Mouse (Mus musculus) adrenal gland, postnatal 10 days (tissue): ENCODE results near the gene Bmp6. TPM values are rescaled to one million over a fixed set of nuclear protein-coding genes. Genes with fewer than 3 reads are reported as not detected.

Source experiments
- DNase-seq: peaks from one replicate; pipeline ENCODE4 v3.0.0; 2021; ENCODE audit warnings: mixed read lengths
- total RNA-seq, 2 experiments: library from RNA; stranded (reverse); gene quantifications; 2 replicates each; pipeline ENCODE4 v1.2.3; 2021

The Bmp6 gene
- total RNA-seq, 2 experiments from 2014 or later: 9.5 to 11.2 TPM

DNA sequence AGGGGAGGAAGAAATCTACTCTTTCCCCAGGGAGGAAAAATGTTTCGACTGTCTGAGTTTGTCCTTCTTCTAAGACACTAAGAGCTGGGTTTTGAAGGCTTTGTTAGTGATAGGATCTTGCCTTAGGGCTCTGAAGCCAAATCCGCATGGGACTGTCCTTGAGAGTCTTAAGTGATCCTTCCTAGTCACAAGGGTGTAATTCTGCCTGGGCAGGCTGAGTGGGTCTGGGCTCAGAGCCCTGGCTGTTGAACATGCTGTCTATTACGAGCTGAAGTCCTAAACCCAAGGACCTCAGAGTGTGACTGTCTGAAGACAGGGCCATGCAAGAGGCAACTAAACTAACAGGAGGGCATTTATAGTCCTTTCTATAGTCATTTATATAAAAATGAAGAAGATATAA, 200.6 kb downstream of the Bmp6 start:
- DNase-seq: peak; percentile 50

DNA sequence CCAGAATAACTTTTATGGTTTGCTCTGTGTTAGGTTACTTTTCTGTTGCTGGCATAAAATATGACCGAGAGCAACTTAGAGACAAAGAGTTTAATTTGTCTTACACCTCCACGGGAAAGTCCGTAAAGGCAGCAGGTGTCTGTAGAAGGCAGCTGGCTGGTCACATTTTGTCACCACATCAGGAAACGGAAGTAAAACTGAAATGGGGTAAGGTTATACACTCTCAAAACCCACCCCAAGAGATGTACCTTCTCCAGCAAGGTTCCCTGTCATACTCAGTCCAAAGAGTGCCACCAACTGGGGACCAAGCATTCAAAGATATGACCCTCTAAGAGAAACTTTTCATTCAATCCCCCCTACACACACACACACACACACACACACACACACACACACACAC, 201.8 kb downstream of the Bmp6 start:
- DNase-seq: no peak

DNA sequence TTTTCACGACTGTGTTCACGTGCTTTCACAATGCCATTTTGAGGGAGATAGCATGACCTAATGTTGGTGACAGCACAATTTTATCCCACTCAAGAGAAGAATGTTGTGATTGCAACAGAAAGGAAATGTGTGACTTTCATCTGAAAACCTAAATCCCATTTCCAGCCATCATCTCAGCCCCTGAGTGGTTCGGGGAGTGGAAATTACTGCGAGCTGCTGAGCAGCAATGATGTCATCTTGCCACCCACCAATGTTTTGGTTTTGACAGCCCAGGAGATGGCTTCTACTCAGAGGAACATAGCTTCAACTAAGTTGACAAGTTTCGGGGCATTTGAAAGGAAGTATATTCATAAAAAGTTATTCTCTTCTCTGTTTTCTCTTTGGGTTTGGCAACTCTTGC, 202.8 kb downstream of the Bmp6 start:
- no peak for DNase-seq

DNA sequence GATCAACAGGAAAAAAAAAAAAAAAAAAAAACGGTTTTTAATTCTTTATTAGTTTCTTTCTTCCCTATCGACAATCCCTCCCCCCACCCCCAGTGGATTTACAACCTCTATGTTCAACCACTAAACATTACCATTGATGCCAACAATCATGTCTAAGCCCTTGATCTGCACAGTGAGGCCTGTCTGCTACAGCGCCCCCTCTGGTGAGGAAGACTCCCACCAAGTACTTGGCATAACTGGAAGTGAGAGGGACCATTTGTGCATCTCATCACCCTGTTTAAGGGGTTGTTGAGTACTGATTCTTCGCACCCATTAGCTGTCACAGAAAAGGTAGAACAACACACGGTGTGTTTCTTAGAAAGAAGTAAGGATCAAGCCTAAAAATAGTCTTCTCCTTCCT, 203.8 kb downstream of the Bmp6 start:
- no peak for DNase-seq

Other genes with a start within 250 kb of the Bmp6 start
- gene Dsp, start 193.8 kb upstream of the Bmp6 start, total RNA-seq: 1 to 10 TPM; 3.0 to 5.2 TPM
- 10 to 100 TPM; 16.1 to 23.9 TPM for gene Snrnp48, start 140.2 kb upstream of the Bmp6 start, total RNA-seq
- gene Txndc5, start 183.7 kb downstream of the Bmp6 start, total RNA-seq: 100 to 1,000 TPM; 147 to 152 TPM